Mouse (Mus musculus): ENCODE data around the gene Gm38100. TPM values are rescaled to one million over a fixed set of nuclear protein-coding genes. Genes with fewer than 3 reads are reported as not detected.

The Gm38100 gene
- not detected in 2 replicates for total RNA-seq (2012; rRNA removed)

DNA sequence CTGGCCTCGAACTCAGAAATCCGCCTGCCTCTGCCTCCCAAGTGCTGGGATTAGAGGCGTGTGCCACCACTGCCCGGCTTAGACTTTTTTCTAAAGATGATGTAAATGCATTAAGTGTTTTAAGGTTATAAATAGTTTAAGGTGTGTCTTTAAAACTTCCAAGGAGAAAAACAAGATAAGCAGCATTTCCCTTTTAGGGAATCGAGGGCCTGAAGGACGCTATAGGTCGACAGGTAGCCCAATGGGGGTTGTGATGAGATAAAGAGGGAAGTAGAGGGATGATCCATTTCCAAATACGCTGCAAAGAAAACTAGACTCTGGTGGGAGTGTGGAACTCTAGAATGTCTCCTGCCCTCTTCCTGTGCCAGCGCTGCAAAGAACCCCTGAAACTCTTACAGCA lies at the start of gene Gm38100:
Gm38100 (plus strand) TSS at position 301 of the 400 bp plus-strand sequence.
- TF ChIP-seq ZC3H11A (IDR thresholded peaks at IDR 0.05; ENCODE audit: borderline replicate concordance, low read depth, low read length) (no peak), ZNF384 (IDR thresholded peaks at IDR 0.05; ENCODE audit: low read depth, low read length) (no peak), MAFK (IDR thresholded peaks at IDR 0.05; ENCODE audit: insufficient read depth, low read depth, low read length) (no peak), CHD2 (IDR thresholded peaks at IDR 0.05; ENCODE audit: low read depth, low read length) (no peak), HCFC1 (IDR thresholded peaks at IDR 0.05; ENCODE audit: borderline replicate concordance, insufficient read depth, low read length) (no peak)
- H3K4me3 ChIP-seq (ENCODE audit: insufficient read depth in 1 of 2, low read depth in 1 of 2, low read length in 2 of 2, poor library complexity in 1 of 2, severe bottlenecking in 1 of 2) = no peak within 1 kb of the TSS
- H3K4me1 ChIP-seq (ENCODE audit: control insufficient read depth in 2 of 2, insufficient read depth in 2 of 2, low read length in 2 of 2, poor library complexity in 1 of 2) = no peaks in the 10 kb centered on the region
- no peaks in the 10 kb centered on the region for H3K36me3 ChIP-seq (ENCODE audit: control insufficient read depth, insufficient read depth, low read length, poor library complexity, severe bottlenecking)
- no peak for DNase-seq (ENCODE audit: low read depth, low spot score)
- in situ Hi-C loops (cut with MboI; ENCODE audit: low sequenced_read_pairs in 2 of 2, unreplicated experiment in 2 of 2) = no loop called here
- H3K27ac ChIP-seq (ENCODE audit: insufficient read depth, low read depth, low read length, poor library complexity, severe bottlenecking) = no peak within 1 kb of the TSS
- no peaks in the 10 kb centered on the region for H3K9me3 ChIP-seq (ENCODE audit: control insufficient read depth, insufficient read depth, low read depth, low read length)
- H3K9ac ChIP-seq (ENCODE audit: insufficient read depth, low read depth, low read length, poor library complexity, severe bottlenecking) = no peak within 1 kb of the TSS

DNA sequence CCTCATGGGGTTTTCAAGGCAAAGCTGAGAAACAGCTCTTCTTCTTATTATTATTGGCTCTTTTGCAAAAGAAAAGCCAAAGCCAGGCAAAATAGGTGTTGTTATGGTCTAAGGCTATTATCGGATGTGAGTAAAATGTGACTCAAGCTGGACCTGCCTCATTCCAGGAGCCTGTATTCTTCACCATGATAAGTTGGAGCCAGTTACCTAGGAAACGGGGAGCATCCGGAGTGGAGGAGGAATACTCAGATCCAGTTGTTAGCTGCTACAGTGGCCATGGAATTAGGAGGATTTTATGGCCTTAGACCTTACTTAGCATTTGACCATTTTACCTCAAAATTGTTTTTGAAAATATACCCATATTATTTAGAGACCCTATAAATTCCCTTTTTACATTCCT lies 49.4 kb upstream of the Gm38100 start:
- TF ChIP-seq CHD2 (IDR thresholded peaks at IDR 0.05; ENCODE audit: low read depth, low read length) (no peak), HCFC1 (IDR thresholded peaks at IDR 0.05; ENCODE audit: borderline replicate concordance, insufficient read depth, low read length) (no peak), ZNF384 (IDR thresholded peaks at IDR 0.05; ENCODE audit: low read depth, low read length) (no peak), MAFK (IDR thresholded peaks at IDR 0.05; ENCODE audit: insufficient read depth, low read depth, low read length) (no peak), ZC3H11A (IDR thresholded peaks at IDR 0.05; ENCODE audit: borderline replicate concordance, low read depth, low read length) (no peak)

DNA sequence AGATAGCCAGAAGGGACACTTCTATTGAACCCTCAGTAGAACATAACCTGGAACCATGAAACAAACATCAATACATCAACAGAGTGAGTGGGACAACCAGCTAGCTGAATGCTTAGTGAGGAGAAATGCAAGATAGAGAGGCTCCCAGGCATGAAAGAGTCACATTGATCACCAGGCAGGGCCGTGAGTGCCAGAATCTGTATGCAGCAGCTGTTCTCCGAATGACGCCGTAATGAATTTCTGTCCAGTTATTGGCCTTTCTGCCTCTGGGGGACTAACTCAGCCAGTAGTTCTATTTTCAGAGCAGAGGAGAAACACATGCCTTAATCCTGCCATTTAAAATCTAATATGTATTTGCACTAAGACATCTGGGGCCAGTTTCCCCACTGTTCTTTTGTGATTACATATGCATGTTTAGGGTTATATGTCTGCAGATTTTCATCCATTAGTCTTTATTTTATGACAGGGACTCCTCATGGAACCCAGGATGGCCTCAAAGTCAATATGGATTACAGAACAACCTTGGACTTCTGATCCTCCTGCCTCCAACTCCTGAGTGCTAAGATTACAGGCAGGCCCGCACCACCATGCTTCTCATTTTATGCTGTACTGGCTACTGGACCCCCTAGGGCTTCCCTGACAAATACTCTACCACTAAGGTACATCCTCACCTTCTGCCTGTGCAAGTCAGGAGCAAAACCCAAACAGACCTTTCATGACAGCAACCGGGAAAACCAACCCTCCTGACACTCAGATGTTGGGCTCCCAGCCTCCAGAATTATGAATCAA lies 47.9 kb upstream of the Gm38100 start:
- Histone ChIP-seq H3K4me1 (ENCODE audit: control insufficient read depth in 2 of 2, insufficient read depth in 2 of 2, low read length in 2 of 2, poor library complexity in 1 of 2) (no peaks in the 10 kb centered on the region), H3K36me3 (ENCODE audit: control insufficient read depth, insufficient read depth, low read length, poor library complexity, severe bottlenecking) (no peaks in the 10 kb centered on the region), H3K4me3 (ENCODE audit: insufficient read depth in 1 of 2, low read depth in 1 of 2, low read length in 2 of 2, poor library complexity in 1 of 2, severe bottlenecking in 1 of 2) (no peak overlapping the region), H3K27ac (ENCODE audit: insufficient read depth, low read depth, low read length, poor library complexity, severe bottlenecking) (no peak overlapping the region), H3K9me3 (ENCODE audit: control insufficient read depth, insufficient read depth, low read depth, low read length) (no peaks in the 10 kb centered on the region), H3K9ac (ENCODE audit: insufficient read depth, low read depth, low read length, poor library complexity, severe bottlenecking) (no peak overlapping the region)
- no peak for DNase-seq (ENCODE audit: low read depth, low spot score)
- TF ChIP-seq MAFK (IDR thresholded peaks at IDR 0.05; ENCODE audit: insufficient read depth, low read depth, low read length) (no peak), ZNF384 (IDR thresholded peaks at IDR 0.05; ENCODE audit: low read depth, low read length) (no peak), ZC3H11A (IDR thresholded peaks at IDR 0.05; ENCODE audit: borderline replicate concordance, low read depth, low read length) (no peak), CHD2 (IDR thresholded peaks at IDR 0.05; ENCODE audit: low read depth, low read length) (no peak), HCFC1 (IDR thresholded peaks at IDR 0.05; ENCODE audit: borderline replicate concordance, insufficient read depth, low read length) (no peak)
- in situ Hi-C loops (cut with MboI; ENCODE audit: low sequenced_read_pairs in 2 of 2, unreplicated experiment in 2 of 2) = no loop called here

More for the DNA sequence above, 49.4 kb upstream of the Gm38100 start:
- Histone ChIP-seq H3K9ac (ENCODE audit: insufficient read depth, low read depth, low read length, poor library complexity, severe bottlenecking) (no peak overlapping the region), H3K4me3 (ENCODE audit: insufficient read depth in 1 of 2, low read depth in 1 of 2, low read length in 2 of 2, poor library complexity in 1 of 2, severe bottlenecking in 1 of 2) (no peak overlapping the region), H3K9me3 (ENCODE audit: control insufficient read depth, insufficient read depth, low read depth, low read length) (no peaks in the 10 kb centered on the region), H3K36me3 (ENCODE audit: control insufficient read depth, insufficient read depth, low read length, poor library complexity, severe bottlenecking) (no peaks in the 10 kb centered on the region), H3K27ac (ENCODE audit: insufficient read depth, low read depth, low read length, poor library complexity, severe bottlenecking) (no peak overlapping the region), H3K4me1 (ENCODE audit: control insufficient read depth in 2 of 2, insufficient read depth in 2 of 2, low read length in 2 of 2, poor library complexity in 1 of 2) (no peaks in the 10 kb centered on the region)
- DNase-seq (ENCODE audit: low read depth, low spot score) = no peak
- in situ Hi-C loops (cut with MboI; ENCODE audit: low sequenced_read_pairs in 2 of 2, unreplicated experiment in 2 of 2) = no loop called here

DNA sequence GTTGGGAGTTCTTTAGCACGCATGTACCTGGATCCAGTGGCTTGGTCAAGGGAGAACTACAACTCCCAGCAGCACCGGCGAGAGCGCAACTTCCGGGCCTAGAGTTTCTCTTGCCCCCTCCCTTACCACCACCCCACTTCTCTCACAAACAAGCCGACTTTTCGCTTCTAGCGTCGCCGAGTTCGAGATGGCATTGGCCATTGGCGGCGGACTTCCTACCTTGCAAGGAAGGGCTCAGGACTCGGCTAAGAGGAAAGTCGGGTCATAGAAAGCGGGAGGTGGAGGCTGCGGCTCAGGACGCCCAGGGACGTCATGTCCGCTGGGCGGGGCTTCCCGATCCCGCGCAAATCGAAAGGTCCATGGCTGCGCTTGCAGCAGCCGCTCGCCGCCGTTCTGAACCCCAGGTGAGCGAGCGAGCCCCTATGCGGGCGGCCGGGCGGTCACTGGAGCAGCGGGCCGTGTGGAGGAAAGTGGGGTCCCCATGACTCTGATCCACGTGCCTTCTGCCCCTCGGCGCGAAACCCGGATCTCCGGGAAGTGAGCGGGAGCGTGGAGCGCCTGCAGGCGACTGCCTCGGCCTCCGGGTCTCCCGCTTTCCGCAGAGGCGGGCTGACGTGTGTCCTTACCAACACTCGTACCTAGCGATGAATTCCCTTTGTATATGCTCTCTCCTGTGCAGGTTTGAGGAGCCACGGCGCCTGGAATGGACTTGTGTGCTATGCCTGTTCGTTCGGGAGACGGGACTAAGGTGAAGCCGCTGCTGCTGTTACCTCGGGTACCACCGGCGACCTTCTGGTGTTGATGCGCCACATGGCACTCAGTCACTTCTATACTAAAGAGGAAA lies 39.5 kb upstream of the Gm38100 start, which contains the start of gene Exo1:
Exo1 (plus strand) TSS at position 129 of the 844 bp plus-strand sequence.
- H3K4me1 ChIP-seq (ENCODE audit: control insufficient read depth in 2 of 2, insufficient read depth in 2 of 2, low read length in 2 of 2, poor library complexity in 1 of 2) = no peaks in the 10 kb centered on the region
- in situ Hi-C loops (cut with MboI; ENCODE audit: low sequenced_read_pairs in 2 of 2, unreplicated experiment in 2 of 2) = loop anchor here in 1 of 2 experiments (25.0 kb wide), 1 partner anchor 268 kb away; the partner anchor contains the start of gene Kmo
- TF ChIP-seq HCFC1 (IDR thresholded peaks at IDR 0.05; ENCODE audit: borderline replicate concordance, insufficient read depth, low read length) (peak; percentile 94), ZNF384 (IDR thresholded peaks at IDR 0.05; ENCODE audit: low read depth, low read length) (no peak)
- H3K9ac ChIP-seq (ENCODE audit: insufficient read depth, low read depth, low read length, poor library complexity, severe bottlenecking) = peak within 1 kb of the TSS; percentile 100
- peak within 1 kb of the TSS; percentile 97 for H3K27ac ChIP-seq (ENCODE audit: insufficient read depth, low read depth, low read length, poor library complexity, severe bottlenecking)
- H3K36me3 ChIP-seq (ENCODE audit: control insufficient read depth, insufficient read depth, low read length, poor library complexity, severe bottlenecking) = peaks cover 19% of the 10 kb centered on the region
- H3K4me3 ChIP-seq (ENCODE audit: insufficient read depth in 1 of 2, low read depth in 1 of 2, low read length in 2 of 2, poor library complexity in 1 of 2, severe bottlenecking in 1 of 2) = peak within 1 kb of the TSS; percentile 100
- no peaks in the 10 kb centered on the region for H3K9me3 ChIP-seq (ENCODE audit: control insufficient read depth, insufficient read depth, low read depth, low read length)
- DNase-seq (ENCODE audit: low read depth, low spot score) = peak; percentile 75
